Mouse (Mus musculus) induced T-regulatory cell, adult 2 months (primary cell): Measurements from ENCODE around the gene Psma7.

ENCODE experiments used
- DNase-seq: peaks from one replicate; pipeline ENCODE4 v3.0.0-alpha.2; 2012; ENCODE audit warnings: low read depth

Psma7 gene

DNA sequence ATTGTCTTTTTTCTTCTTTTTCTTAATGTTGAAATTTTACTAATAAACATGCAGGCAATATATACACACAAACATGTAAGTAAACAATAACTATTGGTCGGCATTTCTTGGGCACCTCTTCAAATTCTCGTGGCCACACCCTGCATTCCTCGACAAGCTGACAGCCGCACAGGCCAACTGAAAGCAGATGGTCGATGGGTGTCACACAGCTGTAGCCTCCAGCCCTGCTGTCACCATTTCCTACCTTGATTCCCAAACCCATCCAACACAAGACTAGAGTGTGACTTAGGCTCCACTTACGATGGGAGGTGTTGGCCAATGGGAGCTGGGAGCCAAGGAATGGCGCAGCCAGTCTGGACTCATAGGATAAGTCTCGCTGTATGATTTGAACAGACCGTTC is 40.6 kb downstream of the Psma7 start:
- DNase-seq, result no peak

DNA sequence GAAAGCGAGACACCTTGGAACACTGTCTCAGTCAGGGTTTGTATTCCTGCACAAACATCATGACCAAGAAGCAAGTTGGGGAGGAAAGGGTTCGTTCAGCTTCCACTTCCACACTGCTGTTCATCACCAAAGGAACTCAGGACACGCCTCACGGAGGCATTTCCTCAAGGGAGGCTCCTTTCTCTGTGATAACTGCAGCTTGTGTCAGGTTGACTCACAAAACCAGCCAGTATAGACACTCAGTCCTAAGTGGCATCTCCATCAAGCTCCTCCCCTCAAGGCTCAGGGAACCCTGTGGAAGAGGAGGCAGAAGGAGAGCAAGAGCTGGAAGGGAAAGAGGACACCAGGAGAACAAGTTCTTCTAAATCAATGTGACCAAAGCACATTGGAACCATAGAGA is 43.8 kb downstream of the Psma7 start:
- no peak for DNase-seq

DNA sequence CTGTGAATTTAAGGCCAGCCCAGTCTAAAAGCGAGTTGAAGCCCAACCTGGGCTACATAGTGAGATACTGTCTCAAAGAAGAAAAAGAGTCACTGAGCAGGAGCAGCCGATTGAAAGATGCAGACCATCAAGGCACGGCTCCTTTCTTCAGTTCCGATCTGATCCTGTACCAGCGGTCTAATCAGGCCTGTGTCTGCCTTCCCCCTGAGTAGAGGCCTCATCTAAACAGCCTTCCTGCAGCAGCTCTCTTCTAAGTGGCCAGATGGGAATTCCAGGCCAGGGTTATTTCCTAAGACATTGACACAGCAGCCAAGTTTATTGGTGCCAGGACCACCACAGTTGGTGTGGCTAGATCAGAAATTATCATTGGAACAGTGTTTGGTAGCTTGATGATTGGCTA is 49.2 kb downstream of the Psma7 start:
- no peak for DNase-seq

DNA sequence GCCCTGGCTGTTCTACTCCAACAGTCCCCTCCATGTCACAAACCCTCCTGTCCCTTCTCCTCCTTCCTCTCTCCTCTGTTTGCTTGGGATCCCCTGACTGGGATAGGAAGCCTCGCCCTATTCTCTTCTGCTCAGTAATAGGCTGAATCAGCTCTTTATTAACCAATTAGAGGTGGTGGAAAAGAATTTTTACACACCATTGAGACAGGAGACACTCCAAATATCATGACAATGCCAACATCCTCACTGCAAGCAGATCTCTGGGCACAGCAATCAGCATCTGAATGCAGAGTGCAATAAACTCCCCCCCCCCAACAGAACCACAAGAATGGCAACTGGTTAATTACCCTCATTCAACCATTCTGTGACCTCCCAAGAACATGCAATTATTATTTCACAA is 53.1 kb downstream of the Psma7 start:
- DNase-seq, result no peak

DNA sequence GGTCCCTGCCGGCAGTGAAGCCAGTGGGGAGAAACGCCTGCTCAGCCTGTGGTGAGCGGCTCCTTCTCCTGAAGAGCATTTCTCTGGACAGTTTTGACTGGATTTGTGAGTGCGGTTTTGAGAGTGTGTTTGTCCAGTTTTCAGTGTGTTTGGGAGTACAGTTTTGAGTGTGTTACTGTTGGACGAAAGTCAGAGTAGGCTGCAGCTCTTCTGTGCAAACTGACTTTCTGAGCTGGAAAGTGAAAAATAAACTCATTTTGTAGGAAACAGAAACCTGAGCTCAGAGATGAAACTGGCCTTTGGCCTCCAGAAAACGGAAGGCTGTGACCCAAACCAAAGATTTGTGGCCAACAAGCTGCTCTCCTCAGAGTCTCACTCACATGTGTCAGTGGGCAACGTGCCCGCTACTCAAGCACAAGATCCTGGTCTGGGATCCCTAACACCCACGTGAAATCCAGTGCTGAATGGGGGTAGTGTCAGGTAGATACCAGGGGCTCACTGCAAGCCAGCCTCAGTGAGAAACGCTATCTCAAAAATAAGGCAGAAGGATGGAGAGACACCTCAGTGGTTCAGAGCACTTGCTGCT is 55.7 kb downstream of the Psma7 start:
- DNase-seq, result no peak
